Mouse (Mus musculus) E14TG2a.4 (cell line): ENCODE measurements around the gene Cfap161.

Experiments
- CTCF ChIP-seq: conservative IDR thresholded peaks from 2 replicates; pipeline ENCODE4 v1.5.1; 2014; ENCODE audit warnings: low read length
- NANOG ChIP-seq: IDR thresholded peaks from 2 replicates; pipeline ENCODE4 v1.6.1; 2014; ENCODE audit warnings: borderline replicate concordance, low read length, mixed read lengths
- POU5F1 ChIP-seq: IDR thresholded peaks from 2 replicates; pipeline ENCODE4 v1.6.1; 2014; ENCODE audit warnings: low read length, borderline replicate concordance

GRCm38 (mm10) chr7:83813993-83814392 is 19.3 kb upstream of the Cfap161 start:
- no peak for TF ChIP-seq CTCF
- TF ChIP-seq NANOG = no peak
- no peak for TF ChIP-seq POU5F1
